Mouse (Mus musculus) liver, embryonic 13.5 days (tissue): ENCODE results near the gene Resp18. TPM values are rescaled to one million over a fixed set of nuclear protein-coding genes. Genes with fewer than 3 reads are reported as not detected.

ENCODE experiments used
- ATAC-seq: fragments of 200-750 bp; cut with Nextera tagmentation; 2 replicates; pipeline ENCODE4 v1.8.0; 2017; ENCODE audit warnings: low read depth, mild to moderate bottlenecking, moderate number of reproducible peaks, moderate library complexity
- DNase-seq: peaks from one replicate; pipeline ENCODE4 v3.0.0; 2022
- H3K27ac ChIP-seq: fragments of 300-500 bp; sonication (generic); 2 replicates; pipeline ENCODE4 v1.5.1; 2015; ENCODE audit warnings: moderate library complexity, mild to moderate bottlenecking, inconsistent platforms
- H3K27me3 ChIP-seq: fragments of 300-500 bp; sonication (generic); 2 replicates; pipeline ENCODE4 v1.6.1; 2015; ENCODE audit warnings: mild to moderate bottlenecking, inconsistent platforms
- H3K36me3 ChIP-seq: fragments of 300-500 bp; sonication (generic); 2 replicates; pipeline ENCODE4 v1.6.1; 2015; ENCODE audit warnings: mild to moderate bottlenecking, inconsistent platforms
- H3K4me1 ChIP-seq: fragments of 300-500 bp; sonication (generic); replicated peaks from 2 replicates; pipeline ENCODE4 v1.6.1; 2015; ENCODE audit warnings: inconsistent platforms
- H3K4me2 ChIP-seq: fragments of 300-500 bp; sonication (generic); 2 replicates; pipeline ENCODE4 v1.6.1; 2015; ENCODE audit warnings: inconsistent platforms, mild to moderate bottlenecking, moderate library complexity
- H3K4me3 ChIP-seq: fragments of 300-500 bp; sonication (generic); replicated peaks from 2 replicates; pipeline ENCODE4 v1.5.1; 2015; ENCODE audit warnings: mild to moderate bottlenecking, inconsistent platforms
- H3K9ac ChIP-seq: fragments of 300-500 bp; sonication (generic); 2 replicates; pipeline ENCODE4 v1.6.1; 2015; ENCODE audit warnings: mild to moderate bottlenecking, inconsistent platforms
- H3K9me3 ChIP-seq: fragments of 300-500 bp; sonication (generic); replicated peaks from 2 replicates; pipeline ENCODE4 v1.6.1; 2016; ENCODE audit warnings: inconsistent platforms
- WGBS: fragments of 180-500 bp; shearing (Covaris S2); methylation state at CpG from one replicate; pipeline ENCODE4 v1.1.7; 2015; ENCODE audit not compliant: insufficient replicate concordance; 5-methylcytosine and 5-hydroxymethylcytosine counted together
- polyA plus RNA-seq: library from polyadenylated mRNA; unstranded; fragments of >200 nt; fragmentation: Nextera tagmentation; extraction: Ambion mirVana; gene quantifications from 2 replicates; pipeline ENCODE4 v1.2.1, GENCODE M21; 2015

Gene Resp18
- polyA plus RNA-seq, 1 experiment from 2014 or later: not detected

GRCm38 (mm10) chr1:75294294-75294693 is 16.1 kb upstream of the Resp18 start:
- Histone ChIP-seq H3K4me3 (no peak overlapping the region), H3K36me3 (no peaks in the 10 kb centered on the region), H3K9me3 (no peaks in the 10 kb centered on the region), H3K27ac (no peak overlapping the region), H3K4me2 (no peak overlapping the region), H3K9ac (no peak overlapping the region), H3K4me1 (no peaks in the 10 kb centered on the region), H3K27me3 (no peaks in the 10 kb centered on the region)
- ATAC-seq (no peak), DNase-seq (no peak)
- WGBS: 37% methylated on average over 5 of the region's 5 CpGs

GRCm38 (mm10) chr1:75293331-75293701 is 15.1 kb upstream of the Resp18 start:
- DNase-seq (no peak), ATAC-seq (no peak)
- H3K27me3 ChIP-seq: no peaks in the 10 kb centered on the region
- no peak overlapping the region for H3K27ac ChIP-seq
- no peaks in the 10 kb centered on the region for H3K9me3 ChIP-seq
- no peak overlapping the region for H3K4me3 ChIP-seq
- H3K36me3 ChIP-seq: no peaks in the 10 kb centered on the region
- H3K9ac ChIP-seq: no peak overlapping the region
- 81% methylated on average over 5 of the region's 5 CpGs for WGBS
- H3K4me1 ChIP-seq: no peaks in the 10 kb centered on the region
- H3K4me2 ChIP-seq: no peak overlapping the region

GRCm38 (mm10) chr1:75292476-75293330 is 14.5 kb upstream of the Resp18 start:
- Histone ChIP-seq H3K9me3 (no peaks in the 10 kb centered on the region), H3K4me3 (no peak overlapping the region), H3K4me2 (no peak overlapping the region), H3K9ac (no peak overlapping the region), H3K4me1 (no peaks in the 10 kb centered on the region), H3K27ac (no peak overlapping the region), H3K27me3 (no peaks in the 10 kb centered on the region), H3K36me3 (no peaks in the 10 kb centered on the region)
- ATAC-seq: no peak
- WGBS: 39% methylated on average over 12 of the region's 12 CpGs
- DNase-seq: no peak

GRCm38 (mm10) chr1:75291321-75291720 is 13.1 kb upstream of the Resp18 start:
- Histone ChIP-seq H3K4me2 (no peak overlapping the region), H3K4me1 (no peaks in the 10 kb centered on the region), H3K9ac (no peak overlapping the region), H3K4me3 (no peak overlapping the region), H3K9me3 (no peaks in the 10 kb centered on the region), H3K27ac (no peak overlapping the region), H3K36me3 (no peaks in the 10 kb centered on the region), H3K27me3 (no peaks in the 10 kb centered on the region)
- DNase-seq (no peak), ATAC-seq (no peak)
- 70% methylated on average over 8 of the region's 8 CpGs for WGBS

- Histone ChIP-seq H3K4me1 (no peaks in the 10 kb centered on the region), H3K4me2 (no peak overlapping the region), H3K36me3 (no peaks in the 10 kb centered on the region), H3K4me3 (no peak overlapping the region), H3K27ac (no peak overlapping the region), H3K9me3 (no peaks in the 10 kb centered on the region), H3K27me3 (no peaks in the 10 kb centered on the region), H3K9ac (no peak overlapping the region)
- no peak for ATAC-seq
- no peak for DNase-seq
Observed at GRCm38 (mm10) chr1:75290582-75290981, 12.4 kb upstream of the Resp18 start.

- no peak for ATAC-seq
Observed at GRCm38 (mm10) chr1:75289888-75290431, 11.7 kb upstream of the Resp18 start.

GRCm38 (mm10) chr1:75289376-75289775 is 11.2 kb upstream of the Resp18 start:
- no peaks in the 10 kb centered on the region for H3K27me3 ChIP-seq
- 24% methylated on average over 7 of the region's 7 CpGs for WGBS
- H3K4me2 ChIP-seq: no peak overlapping the region
- no peak overlapping the region for H3K9ac ChIP-seq
- ATAC-seq (no peak), DNase-seq (no peak)
- H3K4me1 ChIP-seq: no peaks in the 10 kb centered on the region
- H3K36me3 ChIP-seq: no peaks in the 10 kb centered on the region
- H3K9me3 ChIP-seq: no peaks in the 10 kb centered on the region
- H3K27ac ChIP-seq: no peak overlapping the region
- H3K4me3 ChIP-seq: no peak overlapping the region

More at GRCm38 (mm10) chr1:75289888-75290431, 11.7 kb upstream of the Resp18 start:
- no peaks in the 10 kb centered on the region for H3K9me3 ChIP-seq
- no peak overlapping the region for H3K4me2 ChIP-seq
- H3K27ac ChIP-seq: no peak overlapping the region
- no peaks in the 10 kb centered on the region for H3K27me3 ChIP-seq
- H3K36me3 ChIP-seq: no peaks in the 10 kb centered on the region
- H3K4me1 ChIP-seq: no peaks in the 10 kb centered on the region
- no peak overlapping the region for H3K4me3 ChIP-seq
- no peak for DNase-seq
- H3K9ac ChIP-seq: no peak overlapping the region
- 51% methylated on average over 8 of the region's 8 CpGs for WGBS

GRCm38 (mm10) chr1:75284911-75285310 is 6.7 kb upstream of the Resp18 start:
- DNase-seq: no peak
- whole genome bisulfite sequencing: 66% methylated on average over 7 of the region's 7 CpGs

GRCm38 (mm10) chr1:75283017-75283416 is 4.8 kb upstream of the Resp18 start:
- DNase-seq: no peak
- H3K4me2 ChIP-seq: no peak overlapping the region
- H3K27me3 ChIP-seq: peaks cover 12% of the 10 kb centered on the region
- WGBS: 67% methylated on average over 5 of the region's 5 CpGs
- no peak for ATAC-seq
- no peaks in the 10 kb centered on the region for H3K4me1 ChIP-seq
- H3K27ac ChIP-seq: no peak overlapping the region
- no peak overlapping the region for H3K9ac ChIP-seq
- H3K4me3 ChIP-seq: no peak overlapping the region
- no peaks in the 10 kb centered on the region for H3K36me3 ChIP-seq
- no peaks in the 10 kb centered on the region for H3K9me3 ChIP-seq

More at GRCm38 (mm10) chr1:75284911-75285310, 6.7 kb upstream of the Resp18 start:
- Histone ChIP-seq H3K9me3 (no peaks in the 10 kb centered on the region), H3K27ac (no peak overlapping the region), H3K27me3 (no peaks in the 10 kb centered on the region), H3K4me3 (no peak overlapping the region), H3K36me3 (no peaks in the 10 kb centered on the region), H3K9ac (no peak overlapping the region), H3K4me1 (no peaks in the 10 kb centered on the region), H3K4me2 (no peak overlapping the region)
- no peak for ATAC-seq

- ATAC-seq (no peak), DNase-seq (peak; percentile 16)
- no peak overlapping the region for H3K9ac ChIP-seq
- 8% methylated on average over 23 of the region's 23 CpGs for WGBS
- H3K36me3 ChIP-seq: no peaks in the 10 kb centered on the region
- no peak overlapping the region for H3K27ac ChIP-seq
- H3K4me2 ChIP-seq: no peak overlapping the region
- H3K4me1 ChIP-seq: no peaks in the 10 kb centered on the region
- H3K9me3 ChIP-seq: no peaks in the 10 kb centered on the region
- peaks cover 29% of the 10 kb centered on the region for H3K27me3 ChIP-seq
- no peak overlapping the region for H3K4me3 ChIP-seq
Observed at GRCm38 (mm10) chr1:75277195-75278188, 723 bp downstream of the Resp18 start.
